Mouse (Mus musculus) embryonic facial prominence, embryonic 11.5 days (tissue): ENCODE results near the gene Plac9b. TPM values are rescaled to one million over a fixed set of nuclear protein-coding genes. Genes with fewer than 3 reads are reported as not detected.
"Not testable (repeated sequence)": the region's sequence is repeated elsewhere in the genome, so short reads cannot be mapped to it uniquely, and the experiment has no call there.

Experiments
- ATAC-seq: fragments of 200-750 bp; cut with Nextera tagmentation; replicated peaks from 2 replicates; pipeline ENCODE4 v1.8.0; 2017; ENCODE audit warnings: low read depth; ENCODE audit not compliant: insufficient number of reproducible peaks, low FRiP score, low TSS enrichment
- DNase-seq: peaks from one replicate; pipeline ENCODE4 v3.0.0-alpha.2; 2015; ENCODE audit warnings: low spot score
- H3K27ac ChIP-seq: fragments of 300-500 bp; sonication (generic); replicated peaks from 2 replicates; pipeline ENCODE4 v1.5.1; 2014; ENCODE audit warnings: mild to moderate bottlenecking, low read depth, low read length, control low read depth
- H3K27me3 ChIP-seq: fragments of 300-500 bp; sonication (generic); 2 replicates; pipeline ENCODE4 v1.6.1; 2014; ENCODE audit warnings: mild to moderate bottlenecking, low read length, moderate library complexity, mixed read lengths; ENCODE audit not compliant: control insufficient read depth, insufficient read depth
- H3K36me3 ChIP-seq: fragments of 300-500 bp; sonication (generic); replicated peaks from 2 replicates; pipeline ENCODE4 v1.6.1; 2014; ENCODE audit warnings: low read depth, mild to moderate bottlenecking, low read length, moderate library complexity, mixed read lengths; ENCODE audit not compliant: control insufficient read depth, insufficient read depth
- H3K4me1 ChIP-seq: fragments of 300-500 bp; sonication (generic); 2 replicates; pipeline ENCODE4 v1.6.1; 2014; ENCODE audit warnings: low read length, mixed read lengths; ENCODE audit not compliant: control insufficient read depth, insufficient read depth
- H3K4me2 ChIP-seq: fragments of 300-500 bp; sonication (generic); 2 replicates; pipeline ENCODE4 v1.6.1; 2014; ENCODE audit warnings: low read depth, mild to moderate bottlenecking, control low read depth, low read length, moderate library complexity
- H3K4me3 ChIP-seq: fragments of 300-500 bp; sonication (generic); 2 replicates; pipeline ENCODE4 v1.5.1; 2014; ENCODE audit warnings: low read depth, low read length, control low read depth
- H3K9ac ChIP-seq: fragments of 300-500 bp; sonication (generic); replicated peaks from 2 replicates; pipeline ENCODE4 v1.6.1; 2014; ENCODE audit warnings: mild to moderate bottlenecking, control low read depth, low read length
- H3K9me3 ChIP-seq: fragments of 300-500 bp; sonication (generic); replicated peaks from 2 replicates; pipeline ENCODE4 v1.6.1; 2016; ENCODE audit warnings: mild to moderate bottlenecking, low read length, inconsistent platforms, mixed read lengths; ENCODE audit not compliant: control insufficient read depth
- WGBS: fragments of 180-500 bp; shearing (Covaris S2); extraction: QIAGEN DNeasy Blood & Tissue Kit; methylation state at CpG from one replicate; pipeline ENCODE4 v1.1.7; 2014; 5-methylcytosine and 5-hydroxymethylcytosine counted together
- polyA plus RNA-seq: library from polyadenylated mRNA; unstranded; fragments of >200 nt; fragmentation: Nextera tagmentation; extraction: Ambion mirVana; gene quantifications from 2 replicates; pipeline ENCODE4 v1.2.1, GENCODE M21; 2014

Plac9b gene
- polyA plus RNA-seq, 1 experiment from 2014 or later: 0.83 TPM

GRCm38 (mm10) chr14:26175028-26175427, 7.3 kb downstream of the Plac9b start:
- H3K27ac ChIP-seq, H3K4me3 ChIP-seq, H3K4me1 ChIP-seq, H3K36me3 ChIP-seq, ATAC-seq, H3K9me3 ChIP-seq, H3K27me3 ChIP-seq, DNase-seq, H3K9ac ChIP-seq, H3K4me2 ChIP-seq: not testable (repeated sequence)
- WGBS: no CpG with 5 or more reads among the region's 6 CpGs

GRCm38 (mm10) chr14:26173955-26174354, 8.3 kb downstream of the Plac9b start:
- whole genome bisulfite sequencing: no CpG with 5 or more reads among the region's 3 CpGs
- not testable (repeated sequence) for H3K27ac ChIP-seq, H3K27me3 ChIP-seq, H3K4me1 ChIP-seq, H3K9ac ChIP-seq, H3K36me3 ChIP-seq, DNase-seq, H3K9me3 ChIP-seq, H3K4me3 ChIP-seq, ATAC-seq, H3K4me2 ChIP-seq

GRCm38 (mm10) chr14:26165266-26165665, 17.0 kb downstream of the Plac9b start:
- H3K9ac ChIP-seq, H3K36me3 ChIP-seq, H3K9me3 ChIP-seq, H3K4me2 ChIP-seq, DNase-seq, H3K4me3 ChIP-seq, H3K27me3 ChIP-seq, ATAC-seq, H3K4me1 ChIP-seq, H3K27ac ChIP-seq: not testable (repeated sequence)
- WGBS: no CpG with 5 or more reads among the region's 12 CpGs

- not testable (repeated sequence) for H3K4me1 ChIP-seq, ATAC-seq, H3K27me3 ChIP-seq, H3K36me3 ChIP-seq, DNase-seq, H3K4me2 ChIP-seq, H3K4me3 ChIP-seq, H3K9me3 ChIP-seq, H3K27ac ChIP-seq, H3K9ac ChIP-seq
- WGBS: no CpG with 5 or more reads among the region's 5 CpGs
Measured at GRCm38 (mm10) chr14:26162423-26162822, 19.9 kb downstream of the Plac9b start.

GRCm38 (mm10) chr14:26161156-26161555, 21.1 kb downstream of the Plac9b start:
- WGBS: no CpG with 5 or more reads among the region's 9 CpGs
- not testable (repeated sequence) for H3K36me3 ChIP-seq, H3K27me3 ChIP-seq, H3K9me3 ChIP-seq, H3K4me1 ChIP-seq, H3K9ac ChIP-seq, H3K4me2 ChIP-seq, DNase-seq, H3K4me3 ChIP-seq, H3K27ac ChIP-seq, ATAC-seq

- not testable (repeated sequence) for H3K4me2 ChIP-seq, H3K36me3 ChIP-seq, H3K9me3 ChIP-seq, H3K27me3 ChIP-seq, H3K9ac ChIP-seq, DNase-seq, H3K4me3 ChIP-seq, ATAC-seq, H3K27ac ChIP-seq, H3K4me1 ChIP-seq
- WGBS: no CpG with 5 or more reads among the region's 7 CpGs
Measured at GRCm38 (mm10) chr14:26156032-26156431, 26.2 kb downstream of the Plac9b start.

GRCm38 (mm10) chr14:26147095-26147494, 35.2 kb downstream of the Plac9b start:
- not testable (repeated sequence) for ATAC-seq, H3K4me3 ChIP-seq
- WGBS: no CpG with 5 or more reads among the region's 2 CpGs

GRCm38 (mm10) chr14:26119095-26119494, 63.2 kb downstream of the Plac9b start:
- not testable (repeated sequence) for H3K36me3 ChIP-seq, DNase-seq, H3K9ac ChIP-seq, H3K4me3 ChIP-seq, H3K27me3 ChIP-seq, H3K27ac ChIP-seq, H3K9me3 ChIP-seq, H3K4me2 ChIP-seq, ATAC-seq, H3K4me1 ChIP-seq
- WGBS: no CpG with 5 or more reads among the region's 7 CpGs

More at GRCm38 (mm10) chr14:26147095-26147494, 35.2 kb downstream of the Plac9b start:
- not testable (repeated sequence) for H3K36me3 ChIP-seq, H3K4me2 ChIP-seq, DNase-seq, H3K9me3 ChIP-seq, H3K27me3 ChIP-seq, H3K9ac ChIP-seq, H3K27ac ChIP-seq, H3K4me1 ChIP-seq
